Mouse (Mus musculus) heart, postnatal 0 days (tissue): ENCODE data around the gene Zfyve19.

Experiments used
- CTCF ChIP-seq: IDR thresholded peaks from 2 replicates; pipeline ENCODE4 v1.5.1; 2016; ENCODE audit warnings: antibody characterized with exemption, control low read depth, low read depth
- EP300 ChIP-seq: IDR thresholded peaks from 2 replicates; pipeline ENCODE4 v1.6.1; 2016; ENCODE audit warnings: antibody characterized with exemption, low read depth

- TF ChIP-seq EP300 (no peak), CTCF (no peak)
Observed at GRCm38 (mm10) chr2:119263813-119264212, 55.4 kb downstream of the Zfyve19 start.
